Mouse (Mus musculus): ENCODE results near the gene Pibf1. TPM values are rescaled to one million over a fixed set of nuclear protein-coding genes. Genes with fewer than 3 reads are reported as not detected.
A peak's percentile ranks its signal among the peaks of the same experiment; 100 is the strongest.

Gene Pibf1
- total and polyA plus RNA-seq, 3 experiments, result 8.4 to 11.0 TPM; not detected in 1

GRCm38 (mm10) chr14:99265791-99266190 is 166.6 kb downstream of the Pibf1 start:
- no peak overlapping the region for H3K4me3 ChIP-seq (ENCODE audit: control insufficient read depth in 1 of 2, insufficient read depth in 1 of 2, low read depth in 2 of 2, low read length in 2 of 2)
- TF ChIP-seq RAD21 (IDR thresholded peaks at IDR 0.05; ENCODE audit: low read depth, low read length), result no peak
- no peak for TF ChIP-seq NELFE (IDR thresholded peaks at IDR 0.05; ENCODE audit: low read depth, low read length)
- TF ChIP-seq MYC (IDR thresholded peaks at IDR 0.05; ENCODE audit: low read depth, low read length), result no peak
- TF ChIP-seq ZMIZ1 (IDR thresholded peaks at IDR 0.05; ENCODE audit: low read depth, low read length), result no peak
- no peak for TF ChIP-seq ELF1 (IDR thresholded peaks at IDR 0.05; ENCODE audit: low read depth, low read length)
- no peak for TF ChIP-seq HCFC1 (IDR thresholded peaks at IDR 0.05; ENCODE audit: low read depth, low read length)
- TF ChIP-seq USF2 (IDR thresholded peaks at IDR 0.05; ENCODE audit: borderline replicate concordance in 1 of 2, insufficient read depth in 1 of 2, low read depth in 1 of 2, low read length in 2 of 2), result no peak
- no peak for TF ChIP-seq SMC3 (IDR thresholded peaks at IDR 0.05; ENCODE audit: low read depth, low read length)
- TF ChIP-seq KAT2A (conservative IDR thresholded peaks at IDR 0.05; ENCODE audit: low read depth, low read length), result no peak
- no peak overlapping the region for H3K27ac ChIP-seq (ENCODE audit: control insufficient read depth, low read depth, low read length)
- H3K36me3 ChIP-seq (ENCODE audit: control insufficient read depth in 1 of 2, insufficient read depth in 2 of 2, low read length in 2 of 2), result peaks cover 0 to 14% of the 10 kb centered on the region in 2 experiments; a peak in 2 of 4 replicates
- H3K27me3 ChIP-seq (ENCODE audit: control insufficient read depth in 1 of 2, insufficient read depth in 2 of 2, low read length in 2 of 2), result no peaks in the 10 kb centered on the region
- H3K9me3 ChIP-seq (replicated peaks; ENCODE audit: insufficient read depth, low read length), result no peaks in the 10 kb centered on the region
- peaks cover 8 to 16% of the 10 kb centered on the region in 2 experiments for H3K4me1 ChIP-seq (ENCODE audit: control insufficient read depth in 1 of 2, insufficient read depth in 2 of 2, low read length in 2 of 2)
- H3K79me2 ChIP-seq (ENCODE audit: control insufficient read depth, insufficient read depth, low read length, poor library complexity), result no peaks in the 10 kb centered on the region
- DNase-seq (ENCODE audit: low read depth, low spot score), result no peak
- H3K9ac ChIP-seq (ENCODE audit: control insufficient read depth, low read depth, low read length, poor library complexity, severe bottlenecking), result no peak overlapping the region

GRCm38 (mm10) chr14:99266749-99267148 is 167.5 kb downstream of the Pibf1 start:
- H3K4me3 ChIP-seq (ENCODE audit: control insufficient read depth in 1 of 2, insufficient read depth in 1 of 2, low read depth in 2 of 2, low read length in 2 of 2), result no peak overlapping the region
- DNase-seq (ENCODE audit: low read depth, low spot score), result no peak
- peaks cover 8 to 16% of the 10 kb centered on the region in 2 experiments for H3K4me1 ChIP-seq (ENCODE audit: control insufficient read depth in 1 of 2, insufficient read depth in 2 of 2, low read length in 2 of 2)
- H3K9ac ChIP-seq (ENCODE audit: control insufficient read depth, low read depth, low read length, poor library complexity, severe bottlenecking), result no peak overlapping the region
- H3K36me3 ChIP-seq (ENCODE audit: control insufficient read depth in 1 of 2, insufficient read depth in 2 of 2, low read length in 2 of 2), result peaks cover 0 to 14% of the 10 kb centered on the region in 2 experiments; a peak in 2 of 4 replicates
- no peaks in the 10 kb centered on the region for H3K9me3 ChIP-seq (replicated peaks; ENCODE audit: insufficient read depth, low read length)
- TF ChIP-seq CTCF (IDR thresholded peaks at IDR 0.05 in 2 of 3, conservative IDR thresholded peaks at IDR 0.05 in 1 of 3; ENCODE audit: control insufficient read depth in 1 of 3, insufficient read depth in 1 of 3, low read depth in 2 of 3, low read length in 3 of 3, poor library complexity in 1 of 3, severe bottlenecking in 1 of 3) (no peak), MXI1 (IDR thresholded peaks at IDR 0.05; ENCODE audit: low read depth, low read length) (no peak), ZC3H11A (IDR thresholded peaks at IDR 0.05; ENCODE audit: low read depth, low read length) (no peak), JUND (IDR thresholded peaks at IDR 0.05; ENCODE audit: low read depth, low read length) (no peak), MYC (IDR thresholded peaks at IDR 0.05; ENCODE audit: low read depth, low read length) (no peak)
- no peaks in the 10 kb centered on the region for H3K27me3 ChIP-seq (ENCODE audit: control insufficient read depth in 1 of 2, insufficient read depth in 2 of 2, low read length in 2 of 2)
- H3K27ac ChIP-seq (ENCODE audit: control insufficient read depth, low read depth, low read length), result no peak overlapping the region
- H3K79me2 ChIP-seq (ENCODE audit: control insufficient read depth, insufficient read depth, low read length, poor library complexity), result no peaks in the 10 kb centered on the region

DNA sequence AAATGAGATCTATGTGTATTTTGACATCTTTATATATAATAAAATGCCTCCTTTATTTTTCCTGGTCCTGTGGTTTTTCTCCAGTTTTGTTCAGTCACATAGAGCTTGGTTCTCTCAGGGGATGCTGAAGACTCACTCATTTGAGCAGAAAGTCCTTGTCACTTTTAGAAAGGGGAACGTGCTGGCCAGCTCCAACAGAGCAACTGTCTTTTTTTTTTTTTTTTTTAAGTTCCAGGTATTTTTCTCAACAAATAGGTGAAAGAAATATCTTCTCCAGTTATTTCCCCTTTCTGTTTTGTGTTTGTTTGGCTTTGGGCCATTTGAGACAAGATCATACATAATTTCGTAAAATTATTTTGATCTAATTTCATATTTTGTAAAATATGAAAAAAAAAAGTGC is 174.8 kb downstream of the Pibf1 start:
- Histone ChIP-seq H3K4me3 (ENCODE audit: control insufficient read depth in 1 of 2, insufficient read depth in 1 of 2, low read depth in 2 of 2, low read length in 2 of 2) (no peak overlapping the region), H3K9ac (ENCODE audit: control insufficient read depth, low read depth, low read length, poor library complexity, severe bottlenecking) (no peak overlapping the region), H3K9me3 (replicated peaks; ENCODE audit: insufficient read depth, low read length) (no peaks in the 10 kb centered on the region), H3K27me3 (ENCODE audit: control insufficient read depth in 1 of 2, insufficient read depth in 2 of 2, low read length in 2 of 2) (no peaks in the 10 kb centered on the region), H3K79me2 (ENCODE audit: control insufficient read depth, insufficient read depth, low read length, poor library complexity) (no peaks in the 10 kb centered on the region), H3K4me1 (ENCODE audit: control insufficient read depth in 1 of 2, insufficient read depth in 2 of 2, low read length in 2 of 2) (peaks cover 0 to 8% of the 10 kb centered on the region in 2 experiments; a peak in 1 of 4 replicates), H3K27ac (ENCODE audit: control insufficient read depth, low read depth, low read length) (no peak overlapping the region), H3K36me3 (ENCODE audit: control insufficient read depth in 1 of 2, insufficient read depth in 2 of 2, low read length in 2 of 2) (peaks cover 0 to 3% of the 10 kb centered on the region in 2 experiments; a peak in 2 of 4 replicates)
- TF ChIP-seq GABPA (IDR thresholded peaks at IDR 0.05; ENCODE audit: low read depth, low read length) (no peak), ZNF384 (IDR thresholded peaks at IDR 0.05; ENCODE audit: low read depth, low read length) (peak; percentile 74), MYC (IDR thresholded peaks at IDR 0.05; ENCODE audit: low read depth, low read length) (no peak), MYB (IDR thresholded peaks at IDR 0.05; ENCODE audit: low read depth, low read length) (no peak), JUND (IDR thresholded peaks at IDR 0.05; ENCODE audit: low read depth, low read length) (no peak), USF2 (IDR thresholded peaks at IDR 0.05; ENCODE audit: borderline replicate concordance in 1 of 2, insufficient read depth in 1 of 2, low read depth in 1 of 2, low read length in 2 of 2) (no peak), TAL1 (IDR thresholded peaks at IDR 0.05; ENCODE audit: low read length) (no peak), KAT2A (conservative IDR thresholded peaks at IDR 0.05; ENCODE audit: low read depth, low read length) (no peak), MAZ (IDR thresholded peaks at IDR 0.05; ENCODE audit: low read depth, low read length) (no peak)
- no peak for DNase-seq (ENCODE audit: low read depth, low spot score)
